Mouse (Mus musculus): ENCODE measurements at regions not wholly inside any gene's neighbourhood (a gene's known extent, or its start where the extent isn't known, plus 50 kb on each side); places are given as distances from the start of the nearest gene placed in this dataset.
A peak's percentile ranks its signal among the peaks of the same experiment; 100 is the strongest.

DNA sequence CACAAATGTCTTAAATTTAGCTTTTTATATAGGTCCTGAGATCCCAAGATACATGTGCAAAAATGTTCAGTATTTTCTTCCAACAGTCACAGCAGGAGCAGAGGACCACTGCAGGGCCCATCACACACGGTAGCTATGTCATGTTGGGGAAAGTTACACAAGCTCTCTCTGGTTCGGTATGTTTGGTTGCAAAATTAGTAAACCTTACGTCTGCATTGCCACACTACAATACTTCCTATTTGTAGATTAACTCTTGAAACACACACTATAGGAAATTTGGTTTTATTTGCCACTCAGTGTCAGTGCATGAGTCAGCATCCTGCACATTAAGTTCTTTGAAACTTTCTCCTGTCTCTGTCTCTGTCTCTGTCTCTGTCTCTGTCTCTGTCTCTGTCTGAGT is 82.0 kb downstream of the Cth start:
- no peak for DNase-seq (ENCODE audit: low spot score)

DNA sequence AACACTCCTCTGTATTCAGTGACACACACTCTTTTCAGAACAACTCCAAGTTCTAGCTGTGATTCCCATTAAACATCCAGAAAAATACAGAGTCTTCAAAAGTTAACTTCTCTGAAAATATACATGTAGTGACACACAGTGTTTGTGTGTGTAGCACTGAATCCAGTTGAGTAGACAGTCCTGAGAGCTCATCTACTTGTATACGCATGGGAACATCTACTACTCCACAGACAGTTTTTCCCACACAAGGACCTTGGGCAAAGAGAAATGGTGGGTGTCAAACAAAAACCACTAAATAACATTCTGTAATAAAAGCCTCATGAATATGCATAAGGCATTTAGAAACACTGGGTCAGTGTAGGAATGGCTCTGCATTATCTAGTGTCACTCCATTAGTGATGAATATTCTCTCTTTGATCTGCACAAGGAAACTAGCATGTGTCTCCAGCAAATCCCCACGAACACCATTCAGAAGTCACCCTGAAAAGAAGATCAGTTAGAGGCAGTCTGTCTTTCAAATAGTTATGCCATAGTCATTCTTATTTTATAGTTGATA is 83.6 kb downstream of the Cth start:
- DNase-seq (ENCODE audit: low spot score): no peak

DNA sequence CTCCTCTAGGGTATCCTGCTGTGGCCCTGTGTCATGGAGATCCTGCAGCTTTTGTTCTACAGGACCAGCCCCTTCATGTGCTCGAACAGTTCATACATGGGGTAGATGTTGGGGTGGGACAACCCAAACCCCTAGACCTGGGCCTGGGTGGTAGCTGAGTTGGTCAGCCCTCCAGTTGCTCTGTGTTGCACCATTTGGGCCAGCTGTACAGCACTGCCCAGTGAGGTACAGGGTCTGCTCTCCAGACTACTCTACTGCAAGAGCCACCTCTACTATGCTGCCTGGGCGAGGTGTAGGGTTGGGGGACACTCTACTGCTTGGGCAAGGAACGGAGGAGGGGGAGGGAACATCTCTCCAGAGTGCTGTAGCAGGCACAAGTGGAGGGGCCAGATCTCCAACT is 120.6 kb downstream of the Cth start:
- no peak for DNase-seq (ENCODE audit: low spot score)

DNA sequence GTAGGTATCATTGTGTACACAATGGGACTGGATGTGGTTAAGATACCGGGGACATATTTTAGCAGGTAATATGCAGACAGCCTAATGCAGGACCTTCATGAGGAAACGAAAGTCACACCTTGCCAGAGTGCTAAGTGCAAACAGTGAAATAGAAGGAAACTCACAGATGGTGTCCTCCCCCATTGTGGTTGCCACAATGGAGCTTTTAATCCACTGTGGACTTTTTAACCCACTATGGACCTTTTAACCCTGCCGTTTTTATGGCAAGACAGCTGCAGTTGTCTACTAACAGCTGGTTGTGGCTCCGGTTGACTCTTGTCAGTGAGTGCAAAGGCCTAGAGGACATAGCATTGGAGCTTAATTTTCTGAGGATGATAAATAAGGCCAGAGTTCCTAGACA is 121.5 kb downstream of the Cth start:
- no peak for DNase-seq (ENCODE audit: low spot score)

DNA sequence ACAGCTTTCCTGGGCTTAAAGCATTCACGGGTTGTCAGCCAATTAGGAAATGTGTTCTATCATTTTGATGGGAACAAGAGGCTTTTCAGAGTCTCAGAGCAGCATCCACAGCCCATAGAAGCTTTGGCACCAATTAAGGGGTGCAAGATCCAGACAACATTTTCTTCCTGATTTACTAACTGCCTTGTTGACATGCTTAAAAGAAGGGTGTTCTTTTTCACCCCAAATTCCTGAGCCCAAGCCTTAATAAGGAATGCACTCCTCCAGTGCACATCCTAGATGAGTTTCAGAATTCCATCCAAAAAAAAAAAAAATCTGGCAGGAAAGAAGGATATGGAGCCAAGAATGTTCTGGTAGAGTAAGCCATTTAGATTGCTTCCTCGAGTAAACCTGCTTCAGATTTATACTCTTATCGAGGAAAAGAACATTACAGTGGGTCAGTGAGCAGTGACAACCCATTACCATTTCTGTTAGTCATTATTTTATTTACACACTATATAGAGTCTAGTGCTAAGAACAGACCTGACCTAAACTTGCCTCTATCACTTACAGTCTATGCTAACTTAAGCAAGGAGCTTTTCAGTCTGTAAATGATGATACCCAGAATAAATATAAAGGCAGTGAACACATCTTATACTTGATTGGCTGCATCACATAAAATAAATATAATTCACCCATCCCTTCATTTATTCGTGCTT is 137.2 kb downstream of the Cth start:
- no peak for DNase-seq (ENCODE audit: low spot score)

DNA sequence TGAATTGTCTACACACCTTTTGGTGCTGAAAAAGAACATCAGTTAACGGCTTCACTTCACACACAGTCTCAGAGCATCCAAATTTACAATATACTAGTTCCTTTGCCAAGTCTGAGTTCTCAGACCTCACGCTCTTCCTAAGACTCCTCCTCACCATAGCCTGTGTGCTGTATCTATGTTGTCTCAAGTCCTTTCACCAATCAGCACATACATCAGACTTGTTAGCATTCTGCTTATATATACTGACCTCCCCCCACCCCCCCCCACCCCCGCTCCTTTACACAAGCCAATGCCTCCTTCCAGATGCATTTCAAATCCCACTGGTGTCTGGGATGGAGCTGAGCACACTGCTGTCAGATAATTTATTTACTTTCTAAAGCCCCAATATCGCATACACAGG is 143.8 kb downstream of the Cth start:
- DNase-seq (ENCODE audit: low spot score): no peak

DNA sequence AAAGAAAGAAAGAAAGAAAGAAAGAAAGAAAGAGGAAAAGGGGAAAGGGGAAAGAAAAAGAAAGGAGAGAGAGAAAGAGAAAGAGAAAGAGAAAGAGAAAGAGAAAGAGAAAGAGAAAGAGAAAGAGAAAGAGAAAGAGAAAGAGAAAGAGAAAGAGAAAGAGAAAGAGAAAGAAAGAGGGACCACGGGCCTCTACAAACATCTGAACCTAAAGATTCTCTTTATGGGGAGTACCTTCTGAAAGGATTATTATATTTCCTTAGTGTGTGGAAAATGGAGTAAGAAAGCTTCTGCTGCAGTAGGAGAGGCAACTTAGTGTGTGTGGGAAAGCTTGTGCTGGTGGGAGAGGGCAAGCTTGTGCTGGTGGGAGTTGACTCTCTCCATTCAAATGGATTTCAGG is 147.1 kb downstream of the Cth start:
- no peak for DNase-seq (ENCODE audit: low spot score)

DNA sequence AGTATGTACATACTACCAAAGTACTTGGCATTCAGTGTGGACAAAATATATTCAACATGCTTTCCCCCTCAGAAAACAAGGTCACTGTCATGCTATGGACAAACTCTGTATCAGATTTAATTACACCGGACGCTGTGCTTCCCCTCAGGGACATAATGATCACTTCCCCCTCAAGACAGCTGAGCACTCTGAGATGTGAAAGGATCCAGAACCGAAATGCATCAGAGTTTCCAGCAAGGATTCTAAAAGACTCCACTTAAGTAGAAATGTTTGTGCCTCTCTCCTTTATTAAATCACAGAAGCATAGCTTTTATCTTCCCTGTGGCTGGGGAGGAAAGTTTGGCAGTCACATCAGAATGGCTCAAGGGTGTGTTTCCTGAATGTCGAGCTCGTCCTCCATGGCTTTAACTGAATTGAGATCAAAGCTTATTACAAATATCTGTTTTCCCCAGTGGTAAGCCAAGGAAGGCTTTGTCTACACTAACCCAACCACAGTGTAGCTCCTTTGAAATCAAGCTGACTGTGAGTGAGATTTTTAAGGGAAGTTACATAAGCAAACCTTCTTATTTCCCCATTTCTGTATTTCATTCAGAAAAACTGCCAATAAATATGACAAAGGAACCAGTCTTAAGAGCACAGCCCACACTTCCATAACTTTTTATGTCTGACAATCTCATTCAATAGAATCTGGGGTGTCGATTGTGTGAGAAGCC is 161.2 kb downstream of the Cth start:
- no peak for DNase-seq (ENCODE audit: low spot score)

DNA sequence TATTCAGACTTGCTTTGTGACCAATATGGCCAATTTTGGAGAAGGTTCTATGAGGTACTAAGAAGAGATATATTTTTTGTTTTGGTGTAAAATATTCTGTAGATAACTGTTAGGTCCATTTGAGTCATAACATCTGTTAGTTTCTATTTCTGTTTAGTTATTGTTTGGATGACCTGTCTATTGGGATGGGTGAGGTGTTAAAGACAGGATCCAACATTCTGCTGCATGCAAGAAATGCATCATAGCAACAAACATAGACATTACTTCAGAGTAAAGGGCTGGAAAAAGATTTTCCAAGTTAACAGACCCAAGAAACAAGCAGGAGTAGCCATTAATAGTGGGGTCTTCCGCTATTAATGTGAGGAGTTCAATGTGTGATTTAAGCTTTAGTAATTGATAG is 165.0 kb downstream of the Cth start:
- no peak for DNase-seq (ENCODE audit: low spot score)

DNA sequence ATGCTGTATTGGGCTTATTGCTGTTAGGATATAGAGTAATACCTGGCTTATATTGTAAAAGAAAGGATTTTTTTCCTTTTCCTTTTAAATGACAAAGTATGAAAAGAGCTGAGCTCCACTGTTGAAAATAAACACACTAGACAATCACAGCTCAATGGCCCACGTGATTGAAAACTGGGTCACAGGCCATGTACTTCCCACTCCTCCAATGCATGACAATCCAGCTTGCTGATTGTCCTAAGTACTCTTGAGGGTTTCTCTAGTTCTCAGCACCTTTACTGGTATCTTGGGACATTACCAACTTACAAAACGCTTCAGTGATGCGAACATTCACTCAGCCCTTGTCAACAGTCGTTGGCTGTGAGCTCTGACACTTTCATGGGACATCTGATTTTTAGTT is 170.1 kb downstream of the Cth start:
- DNase-seq (ENCODE audit: low spot score): no peak

DNA sequence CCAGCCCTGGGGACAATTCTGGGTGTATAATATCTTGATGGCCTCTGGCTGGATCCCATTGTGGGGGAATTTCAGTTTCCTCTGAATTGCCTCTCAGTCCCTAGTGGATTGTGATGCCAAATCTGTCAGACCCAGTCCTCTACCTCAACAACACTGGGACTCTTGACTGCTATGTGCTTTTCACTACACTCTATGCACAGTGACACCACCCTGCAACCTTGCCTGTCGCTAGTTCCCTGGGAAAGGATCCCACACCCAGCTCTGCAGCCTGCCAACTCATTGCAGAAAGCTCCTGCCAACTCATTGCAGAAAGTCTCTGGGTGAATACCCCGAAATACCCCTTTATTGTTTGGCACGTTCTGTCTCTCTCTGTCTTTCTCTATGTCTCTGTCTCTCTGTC is 174.6 kb downstream of the Cth start:
- no peak for DNase-seq (ENCODE audit: low spot score)

DNA sequence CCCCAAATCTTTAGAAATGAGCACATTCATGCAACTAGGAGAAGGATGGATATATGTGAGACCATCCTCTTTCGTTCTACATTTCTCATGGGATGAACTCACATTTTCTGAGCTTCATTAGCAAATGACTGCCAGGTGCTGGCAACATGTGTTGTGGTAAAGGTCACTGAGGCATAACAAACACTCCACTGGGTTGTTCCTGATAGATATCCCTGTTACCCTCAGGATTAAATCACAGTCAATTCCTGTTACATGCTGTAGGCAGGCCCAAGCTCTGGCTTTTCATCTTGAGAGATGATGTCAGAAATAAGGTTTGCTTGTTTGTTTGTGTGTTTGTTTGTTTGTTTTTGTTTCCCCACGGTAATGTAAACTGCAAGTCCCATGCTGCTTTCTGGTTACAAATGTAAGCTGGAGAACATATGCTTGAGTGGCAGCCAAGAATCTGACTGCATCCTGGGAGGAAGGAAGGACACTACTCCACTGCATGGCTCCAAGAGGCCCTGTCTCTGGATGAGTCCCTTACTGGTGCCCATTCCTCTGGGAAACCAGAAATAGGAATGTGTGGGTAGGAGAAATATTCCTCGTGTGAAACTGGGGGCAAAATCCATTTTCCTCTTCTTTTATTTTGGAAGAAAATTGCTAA is 176.4 kb downstream of the Cth start:
- DNase-seq (ENCODE audit: low spot score): no peak

DNA sequence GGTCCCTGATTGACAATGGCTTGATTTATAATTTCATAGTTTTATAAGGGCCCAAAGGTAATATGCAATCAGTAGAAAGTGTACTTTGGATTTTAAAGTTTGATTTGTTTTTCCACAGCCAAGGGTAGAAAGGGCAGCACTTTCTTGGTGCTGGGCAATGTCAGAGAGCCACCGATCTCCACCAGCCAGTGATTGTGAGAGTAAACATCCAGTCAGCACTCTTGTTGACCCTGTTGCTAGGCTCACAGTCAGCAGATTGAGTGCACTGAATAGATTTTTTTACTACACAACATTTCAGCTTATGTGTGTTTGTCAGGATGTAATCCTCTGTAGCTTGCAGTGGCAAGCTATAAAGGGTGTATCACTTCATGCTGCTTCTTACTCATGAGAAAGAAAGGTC is 176.3 kb downstream of the Ptger3 start:
- no peak for DNase-seq (ENCODE audit: low spot score)

DNA sequence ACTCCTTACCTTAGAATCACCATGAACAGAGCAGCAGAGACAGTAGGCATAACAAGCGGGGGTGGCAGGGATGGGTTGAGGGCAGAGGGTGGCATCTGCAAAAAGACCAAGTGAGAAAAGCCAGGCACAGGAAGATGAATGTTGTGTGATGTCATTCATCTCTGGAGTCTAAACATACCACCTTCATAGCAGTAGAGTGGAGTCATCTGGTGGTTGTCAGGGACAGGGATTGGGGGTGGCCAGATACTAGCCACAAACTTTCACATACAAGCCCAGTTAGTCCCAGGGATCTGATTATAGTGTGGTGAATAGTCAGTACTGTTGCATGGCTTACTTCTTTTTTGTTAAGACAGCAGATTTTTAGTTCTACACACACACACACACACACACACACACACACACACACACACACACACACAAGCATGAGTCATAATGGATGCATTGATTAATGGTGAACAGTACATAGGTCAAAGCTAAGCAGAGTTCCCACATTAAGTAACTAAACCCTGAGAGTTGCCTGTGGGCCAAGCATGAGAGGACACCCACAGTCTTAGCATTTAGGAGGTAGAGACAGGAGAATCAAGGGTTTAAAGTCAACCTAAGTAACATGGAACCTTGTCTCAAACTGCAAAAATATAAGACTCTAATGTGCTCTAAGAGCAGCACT is 173.1 kb downstream of the Ptger3 start:
- DNase-seq (ENCODE audit: low spot score): no peak

DNA sequence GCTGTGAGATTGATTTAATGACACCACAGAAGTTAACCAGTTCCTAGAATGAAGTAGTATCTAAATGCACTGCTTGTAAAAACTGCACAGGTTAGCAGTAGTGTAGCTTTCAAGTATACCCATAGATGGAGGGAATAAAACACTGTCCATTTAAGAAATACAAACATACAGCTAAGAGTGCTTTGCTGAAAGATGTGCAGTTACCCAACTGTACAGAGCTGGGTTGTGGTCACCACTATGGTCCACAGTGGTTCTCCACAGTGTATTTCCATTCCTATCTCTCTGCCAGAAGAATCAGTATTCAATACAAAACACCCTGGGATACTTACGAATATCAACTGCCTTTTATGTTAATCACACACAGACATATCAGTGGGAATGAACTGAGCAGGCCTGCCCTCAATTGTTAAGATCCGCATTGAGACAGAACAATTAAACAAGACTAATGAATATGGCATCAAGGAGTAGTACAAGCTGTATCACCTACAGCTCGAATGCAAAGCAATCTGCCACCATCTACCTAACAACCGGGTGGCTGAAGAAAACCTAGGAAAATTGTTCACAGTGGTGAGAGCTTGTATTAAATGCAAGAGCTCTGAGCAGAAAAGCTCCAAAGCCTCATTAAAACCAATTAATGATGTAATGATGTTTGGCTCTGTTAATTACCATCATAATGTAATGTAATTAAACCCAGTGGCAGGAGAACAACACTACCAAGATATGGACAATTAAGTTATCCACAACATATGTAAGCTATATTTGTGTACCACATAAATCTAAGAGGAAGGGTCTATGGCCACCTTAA is 165.6 kb downstream of the Ptger3 start:
- DNase-seq (ENCODE audit: low spot score): no peak

DNA sequence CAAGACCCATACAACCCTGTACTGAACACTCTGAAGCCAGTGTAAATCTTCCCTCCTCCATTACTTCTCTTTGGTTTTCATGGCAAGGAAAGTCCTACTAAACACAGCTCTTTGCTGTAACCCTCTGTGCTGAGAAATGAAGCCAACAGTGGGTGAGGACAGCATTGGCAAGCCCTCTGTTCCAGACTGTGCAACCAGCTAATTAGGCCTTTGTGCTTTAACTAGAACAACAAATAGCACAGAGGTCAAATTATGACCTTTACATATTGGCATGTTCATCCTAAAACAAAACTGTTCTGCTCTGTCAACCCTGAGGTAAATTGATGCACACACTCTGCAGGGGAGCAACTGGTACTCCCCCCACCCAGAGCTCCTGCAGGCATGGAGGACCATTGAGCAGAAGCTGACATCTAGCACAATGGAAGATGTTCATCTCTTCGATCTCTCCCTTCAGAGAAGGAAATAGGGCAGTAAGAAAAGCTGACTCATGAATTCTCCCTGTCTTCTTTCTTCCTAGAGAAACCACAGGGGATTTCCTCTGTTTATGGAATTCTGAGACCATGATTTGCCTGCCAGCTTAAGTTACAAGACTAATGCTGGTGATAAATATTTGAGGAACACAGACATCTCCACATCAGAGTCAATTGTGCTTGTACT is 163.1 kb downstream of the Ptger3 start:
- no peak for DNase-seq (ENCODE audit: low spot score)

DNA sequence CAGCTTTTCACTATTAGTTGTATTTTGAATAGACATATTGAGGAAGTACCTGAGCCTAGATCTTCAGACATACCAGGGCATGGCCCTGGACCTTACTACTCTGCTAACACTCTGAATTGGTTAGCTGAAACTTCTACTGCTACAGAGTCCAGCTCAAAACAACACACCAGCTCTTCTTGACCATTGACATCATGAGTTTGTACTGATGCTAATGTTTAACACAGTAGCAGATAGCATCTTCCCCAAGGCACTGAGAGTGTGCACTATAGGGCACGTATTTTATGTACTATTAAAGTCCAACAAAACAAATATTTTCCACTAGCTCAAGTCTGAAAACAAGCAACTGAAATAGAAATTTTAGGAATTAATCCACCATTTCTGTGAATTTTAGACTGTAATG is 157.8 kb downstream of the Ptger3 start:
- DNase-seq (ENCODE audit: low spot score): no peak

DNA sequence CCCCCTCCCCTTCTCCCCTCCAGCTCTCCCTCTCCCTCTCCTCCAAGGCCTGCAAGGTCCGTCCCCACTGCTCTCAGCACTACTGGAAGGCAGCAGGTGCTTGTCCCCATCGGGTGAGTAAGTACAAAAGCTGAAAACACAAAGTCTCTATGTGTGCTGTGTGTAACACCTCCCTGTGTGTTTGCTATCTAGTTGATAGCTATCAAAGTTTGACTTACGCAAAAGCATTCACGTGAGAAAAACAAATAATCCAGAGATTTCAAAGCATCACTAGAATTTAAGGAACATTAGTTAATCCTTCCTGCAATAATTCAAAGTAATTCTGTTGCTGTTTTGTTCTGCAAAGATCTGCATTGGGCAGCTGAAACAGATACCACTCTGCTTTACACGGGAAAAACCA is 156.5 kb downstream of the Ptger3 start:
- DNase-seq (ENCODE audit: low spot score): no peak

DNA sequence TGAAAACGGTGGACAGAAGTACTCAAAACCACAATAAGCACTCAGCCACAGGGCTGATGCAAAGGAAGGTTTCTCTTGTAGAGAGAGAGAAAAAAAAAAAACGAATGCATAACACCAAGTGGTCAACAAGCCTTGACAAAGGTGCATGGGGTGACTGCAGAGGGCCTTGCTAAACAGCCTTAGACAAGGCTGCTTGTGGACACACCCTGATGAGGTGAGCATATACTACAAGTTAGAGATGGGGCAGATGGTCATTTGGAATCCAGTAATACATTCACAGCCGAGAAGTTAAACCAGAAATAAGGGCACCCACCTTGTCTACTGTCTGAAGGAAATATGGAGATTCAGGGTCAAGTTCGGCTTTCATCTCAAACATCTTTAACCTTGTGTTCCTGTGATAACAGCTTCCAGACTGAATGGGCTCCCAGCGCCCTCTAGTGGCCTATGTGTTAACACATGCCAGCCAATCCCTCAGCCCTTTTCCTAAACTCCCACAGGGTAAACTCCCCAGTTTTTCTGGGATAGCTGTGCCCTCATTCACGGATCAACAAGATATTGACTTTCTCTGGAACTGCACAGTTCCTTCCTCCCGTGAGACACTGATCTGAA is 150.7 kb downstream of the Ptger3 start:
- peak; percentile 53 for DNase-seq (ENCODE audit: low spot score)

DNA sequence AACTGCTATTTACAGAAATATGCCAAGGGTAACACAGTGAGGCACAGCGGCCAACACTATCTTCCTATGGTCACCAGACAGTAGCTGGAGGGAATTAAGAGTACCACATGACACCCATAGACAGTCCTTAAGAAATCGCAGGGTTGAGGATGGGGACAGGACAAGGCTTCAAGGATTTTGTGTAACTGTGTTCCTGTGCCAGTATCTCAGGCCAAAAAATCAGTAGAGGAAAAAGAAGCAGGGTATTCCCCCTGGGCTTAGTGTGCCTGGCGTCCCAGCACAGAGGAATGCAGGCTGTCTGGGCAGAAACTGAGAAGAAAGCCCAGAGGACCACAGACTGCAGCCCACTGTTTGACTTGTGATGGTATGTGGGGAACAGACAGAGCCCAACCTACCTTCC is 147.3 kb downstream of the Ptger3 start:
- DNase-seq (ENCODE audit: low spot score): peak; percentile 10

Data from gastrocnemius, adult 18-20 months (tissue).